ENCODE assay signal across 8 mouse cellular contexts in the genomic region with DNA sequence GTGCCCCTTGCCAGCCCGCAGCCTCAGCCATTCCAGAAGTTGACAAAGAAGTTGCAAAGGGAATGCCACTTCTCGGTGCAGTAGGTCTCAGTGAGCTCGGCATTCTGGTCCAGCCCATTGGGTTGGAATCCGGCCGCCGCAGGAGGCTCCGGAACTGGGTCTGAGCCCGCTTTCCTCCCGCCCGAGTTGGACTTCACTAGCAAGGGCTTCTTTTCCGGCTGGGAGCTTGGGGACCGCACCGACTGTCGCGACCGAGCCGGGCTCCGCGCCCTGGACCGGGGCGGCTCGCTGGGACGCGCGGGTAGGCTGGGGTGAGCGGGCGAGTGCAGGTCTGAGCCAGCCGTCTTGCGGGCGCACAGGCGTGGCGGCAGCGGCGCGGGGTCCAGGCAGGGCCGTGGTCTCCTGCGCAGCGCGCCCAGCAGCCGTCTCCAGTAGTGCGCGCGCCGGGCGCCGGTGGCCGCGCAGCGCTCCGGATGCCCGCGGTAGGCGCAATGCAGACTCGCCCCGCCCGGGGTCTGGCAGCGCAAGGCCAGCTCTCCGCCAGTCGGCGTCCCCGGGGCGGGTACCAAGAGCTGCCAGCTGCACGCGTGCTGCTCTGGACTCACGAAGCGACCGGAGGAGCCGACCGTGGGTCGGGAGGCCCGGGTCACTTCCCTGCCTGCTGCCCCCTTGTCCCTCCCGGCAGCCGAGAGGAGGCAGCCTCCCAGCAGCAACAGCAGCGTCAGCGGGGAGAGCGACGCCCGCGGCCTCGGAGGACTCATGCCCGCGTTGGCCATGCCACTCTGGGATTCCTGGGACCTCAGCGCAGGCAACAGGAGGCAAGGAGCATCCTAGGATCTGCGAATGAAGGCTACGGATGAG. TPM values are rescaled to one million over a fixed set of nuclear protein-coding genes. Genes with fewer than 3 reads are reported as not detected.
A peak's percentile ranks its signal among the peaks of the same experiment; 100 is the strongest.
DNase-seq lines count a peak whose midpoint lies in the region; ATAC-seq and TF ChIP-seq lines count a peak whose summit lies in the region.

No protein-coding gene starts in this region.

- WGBS in hindbrain, embryonic 15.5 days, result under 1% methylated on average over 74 of the region's 85 CpGs

- no peak for DNase-seq in Patski (ENCODE audit: low read depth, low spot score)
- DNase-seq in cerebellum, postnatal 25 days, result peak; percentile 89 to 91
- DNase-seq in frontal cortex, postnatal 36 days (ENCODE audit: low spot score in 2 of 2), result peak; percentile 81 to 83
- peak; percentile 60 to 83 for DNase-seq in left cerebral cortex, adult 8-10 months (ENCODE audit: low spot score in 2 of 2)
- DNase-seq in right cerebral cortex, postnatal 10 days (ENCODE audit: low spot score in 2 of 2), result peak; percentile 88 to 89
- DNase-seq in urinary bladder, postnatal 14 days (ENCODE audit: low spot score), result peak; percentile 86

- H3K9ac ChIP-seq in hindbrain, embryonic 15.5 days, result peak overlapping the region; percentile 84

- ATAC-seq in Patski, result peak; percentile 91
- peak; percentile 91 for ATAC-seq in hindbrain, embryonic 15.5 days (ENCODE audit: low FRiP score, low read depth)

- peaks cover 14% of the 10 kb centered on the region for H3K4me1 ChIP-seq in hindbrain, embryonic 15.5 days (replicated peaks)
- H3K4me1 ChIP-seq in megakaryocyte, embryonic 14.5 days, result peaks cover 27% of the 10 kb centered on the region

- no peaks in the 10 kb centered on the region for H3K36me3 ChIP-seq in hindbrain, embryonic 15.5 days
- no peaks in the 10 kb centered on the region for H3K36me3 ChIP-seq in megakaryocyte, embryonic 14.5 days (replicated peaks; ENCODE audit: low read length)

- H3K4me2 ChIP-seq in hindbrain, embryonic 15.5 days, result peak overlapping the region; percentile 72

- in situ Hi-C loops in Patski (cut with MboI; ENCODE audit: low pct_unique_long_range_greater_than_20kb), result loop anchor here (5.0 kb wide), 2 partner anchors 101 to 301 kb away; no protein-coding TSS in a partner anchor

- POLR2A ChIA-PET in Patski (lab: Charles Lee), result interaction anchor here (0.6 to 1.6 kb wide), 4 partner anchors 8 to 106 kb away, joined by 3 to 8 read pairs (median 6); no protein-coding TSS in a partner anchor

- H3K27ac ChIP-seq in hindbrain, embryonic 15.5 days (replicated peaks), result peak overlapping the region; percentile 92

- peak; percentile 93 for TF ChIP-seq CTCF in Patski (IDR thresholded peaks at IDR 0.05)

- CTCF ChIA-PET in Patski (lab: Charles Lee), result interaction anchor here (1.3 to 1.8 kb wide), 3 partner anchors 9 to 106 kb away, joined by 3 to 9 read pairs (median 6); no protein-coding TSS in a partner anchor

- H3K4me3 ChIP-seq in hindbrain, embryonic 15.5 days, result peak overlapping the region; percentile 73
- peak overlapping the region; percentile 94 for H3K4me3 ChIP-seq in megakaryocyte, embryonic 14.5 days (replicated peaks)

- no peaks in the 10 kb centered on the region for H3K27me3 ChIP-seq in Patski
- H3K27me3 ChIP-seq in hindbrain, embryonic 15.5 days, result no peaks in the 10 kb centered on the region
- peaks cover 13% of the 10 kb centered on the region for H3K27me3 ChIP-seq in megakaryocyte, embryonic 14.5 days (replicated peaks)

- no peaks in the 10 kb centered on the region for H3K9me3 ChIP-seq in hindbrain, embryonic 15.5 days
- H3K9me3 ChIP-seq in megakaryocyte, embryonic 14.5 days, result no peaks in the 10 kb centered on the region

RNA-seq across cellular contexts. Expression of gene Fgfbp3, which starts 0.7 kb away (rescaled TPM):
- 2.6 TPM for polyA plus RNA-seq in Patski (2021)
- 57.8 and 62.4 TPM in 2 replicates for polyA plus RNA-seq in hindbrain, embryonic 15.5 days (2015; fragmentation: Nextera tagmentation; extraction: Ambion mirVana)
- 1 to 10 TPM; 5.3 to 6.8 (median 6.4) TPM for total RNA-seq in left cerebral cortex, adult 8-10 months (2022)
- 3.0 and 12.2 TPM in 2 replicates for polyA plus RNA-seq in megakaryocyte, embryonic 14.5 days (2012; ENCODE audit: insufficient read depth, low replicate concordance)

RNA-seq across cellular contexts. Expression of gene Btaf1, which starts 7.2 kb away (rescaled TPM):
- 24.3 TPM for polyA plus RNA-seq in Patski (2021)
- polyA plus RNA-seq in hindbrain, embryonic 15.5 days (2015; fragmentation: Nextera tagmentation; extraction: Ambion mirVana), result 9.0 and 9.8 TPM in 2 replicates
- total RNA-seq in left cerebral cortex, adult 8-10 months (2022), result 10 to 100 TPM; 20.8 to 24.2 (median 22.5) TPM
- 0.32 and 0.60 TPM in 2 replicates for polyA plus RNA-seq in megakaryocyte, embryonic 14.5 days (2012; ENCODE audit: insufficient read depth, low replicate concordance)
